Comparison of ENCODE assay signal across 8 mouse cellular contexts in the genomic region with DNA sequence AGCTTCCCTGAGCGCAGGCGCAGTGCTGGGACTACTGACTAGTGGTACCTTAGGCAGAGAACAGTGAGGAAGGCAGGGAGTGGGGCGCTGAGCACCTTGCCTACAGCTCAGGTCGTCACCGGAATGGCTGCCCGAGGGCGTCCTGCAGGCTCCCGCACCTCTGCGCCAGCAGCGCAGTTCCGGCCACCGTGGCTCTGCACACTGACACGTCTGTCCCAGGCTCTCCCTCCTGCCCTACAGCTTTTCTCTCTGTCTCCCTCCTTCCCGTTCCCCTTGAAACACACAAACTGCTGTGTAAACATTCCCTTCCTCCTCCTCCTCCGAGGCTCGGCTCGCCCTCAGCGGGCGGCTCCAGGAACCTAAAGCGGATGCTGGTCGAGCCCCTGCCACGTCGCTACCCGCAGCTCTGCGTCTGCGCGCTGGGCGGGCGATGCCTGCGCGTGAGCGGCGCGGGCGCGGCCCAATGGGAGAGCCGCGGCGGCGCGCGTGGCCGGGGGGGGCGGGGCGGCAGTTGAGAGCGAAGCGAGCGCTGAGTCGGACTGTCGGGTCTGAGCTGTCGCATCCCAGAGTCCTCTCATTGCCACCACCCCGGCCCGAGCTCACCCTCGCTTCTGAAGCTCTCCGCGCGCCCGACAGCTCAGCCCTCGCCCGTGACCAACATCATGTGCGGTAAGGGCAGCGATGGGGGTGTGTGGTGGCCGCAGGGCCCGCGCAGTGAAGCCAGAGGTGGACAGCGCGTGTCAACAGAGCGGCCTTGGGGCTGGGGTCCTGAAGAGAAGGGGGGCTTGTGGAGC. TPM values are rescaled to one million over a fixed set of nuclear protein-coding genes. Genes with fewer than 3 reads are reported as not detected.
A peak's percentile ranks its signal among the peaks of the same experiment; 100 is the strongest.
DNase-seq lines count a peak whose midpoint lies in the region; ATAC-seq and TF ChIP-seq lines count a peak whose summit lies in the region.

A gene (plus strand): TSS at position 510 of the 794 bp plus-strand sequence.

- no peaks in the 10 kb centered on the region for H3K36me3 ChIP-seq in ES-Bruce4 (ENCODE audit: control insufficient read depth, insufficient read depth, low read length, poor library complexity, severe bottlenecking)
- no peaks in the 10 kb centered on the region for H3K36me3 ChIP-seq in forebrain, embryonic 14.5 days (ENCODE audit: control insufficient read depth, insufficient read depth, low read length)
- no peaks in the 10 kb centered on the region for H3K36me3 ChIP-seq in neural tube, embryonic 15.5 days

- no peak for TF ChIP-seq EP300 in ES-Bruce4 (IDR thresholded peaks at IDR 0.05; ENCODE audit: insufficient read depth, low read depth, low read length)

- H3K4me2 ChIP-seq in forebrain, embryonic 14.5 days (ENCODE audit: low read length): peak within 1 kb of the TSS; percentile 62
- peak within 1 kb of the TSS; percentile 72 for H3K4me2 ChIP-seq in neural tube, embryonic 15.5 days

- peak within 1 kb of the TSS; percentile 55 for H3K27ac ChIP-seq in ES-Bruce4 (ENCODE audit: insufficient read depth, low read length)
- peak within 1 kb of the TSS; percentile 97 for H3K27ac ChIP-seq in forebrain, embryonic 14.5 days (ENCODE audit: low read depth, low read length)
- H3K27ac ChIP-seq in neural tube, embryonic 15.5 days (replicated peaks): peak within 1 kb of the TSS; percentile 98

- TF ChIP-seq POLR2A in ES-Bruce4 (IDR thresholded peaks at IDR 0.05; ENCODE audit: insufficient read depth, low read length): peak; percentile 80

- no peaks in the 10 kb centered on the region for H3K27me3 ChIP-seq in ES-Bruce4 (ENCODE audit: control insufficient read depth, insufficient read depth, low read length, poor library complexity, severe bottlenecking)
- H3K27me3 ChIP-seq in forebrain, embryonic 14.5 days (replicated peaks; ENCODE audit: control insufficient read depth, insufficient read depth, low read length): no peaks in the 10 kb centered on the region
- H3K27me3 ChIP-seq in neural tube, embryonic 15.5 days (replicated peaks): no peaks in the 10 kb centered on the region

- H3K9ac ChIP-seq in ES-Bruce4 (ENCODE audit: low read depth, poor library complexity, severe bottlenecking): peak within 1 kb of the TSS; percentile 64
- peak within 1 kb of the TSS; percentile 97 for H3K9ac ChIP-seq in forebrain, embryonic 14.5 days (ENCODE audit: low read length)
- peak within 1 kb of the TSS; percentile 95 for H3K9ac ChIP-seq in neural tube, embryonic 15.5 days (replicated peaks)

- under 1% methylated on average over 66 of the region's 68 CpGs for WGBS in forebrain, embryonic 14.5 days
- under 1% methylated on average over 64 of the region's 68 CpGs for WGBS in neural tube, embryonic 15.5 days

- no peaks in the 10 kb centered on the region for H3K9me3 ChIP-seq in ES-Bruce4 (replicated peaks; ENCODE audit: control insufficient read depth, insufficient read depth, low read length, poor library complexity, severe bottlenecking)
- H3K9me3 ChIP-seq in forebrain, embryonic 14.5 days (replicated peaks; ENCODE audit: control insufficient read depth, low read length): no peaks in the 10 kb centered on the region
- no peaks in the 10 kb centered on the region for H3K9me3 ChIP-seq in neural tube, embryonic 15.5 days (replicated peaks)

- TF ChIP-seq CTCF in ES-Bruce4 (IDR thresholded peaks at IDR 0.05; ENCODE audit: low read depth, low read length): no peak

- H3K4me1 ChIP-seq in ES-Bruce4 (ENCODE audit: control insufficient read depth, insufficient read depth, low read length): peaks cover 3% of the 10 kb centered on the region
- H3K4me1 ChIP-seq in forebrain, embryonic 14.5 days (ENCODE audit: control insufficient read depth, insufficient read depth, low read length): peaks cover 10% of the 10 kb centered on the region
- H3K4me1 ChIP-seq in neural tube, embryonic 15.5 days: peaks cover 22% of the 10 kb centered on the region

- ATAC-seq in cerebellum, adult (ENCODE audit: insufficient number of reproducible peaks, low FRiP score, low TSS enrichment): peak; percentile 95
- peak; percentile 97 for ATAC-seq in forebrain, embryonic 14.5 days
- peak; percentile 97 for ATAC-seq in neural tube, embryonic 15.5 days (ENCODE audit: low FRiP score)

- H3K4me3 ChIP-seq in ES-Bruce4 (ENCODE audit: low read depth, low read length): peak within 1 kb of the TSS; percentile 81
- peak within 1 kb of the TSS; percentile 92 for H3K4me3 ChIP-seq in forebrain, embryonic 14.5 days (ENCODE audit: low read depth, low read length)
- H3K4me3 ChIP-seq in neural tube, embryonic 15.5 days (replicated peaks): peak within 1 kb of the TSS; percentile 93

- DNase-seq in forebrain, embryonic 14.5 days (ENCODE audit: low spot score): peak; percentile 97
- peak; percentile 96 to 98 for DNase-seq in heart, postnatal 14 days
- peak; percentile 94 for DNase-seq in layer of hippocampus, adult 11-12 months (ENCODE audit: low spot score)
- DNase-seq in lung, adult 18-20 months: peak; percentile 96 to 97
- DNase-seq in testis, postnatal 14 days (ENCODE audit: low spot score): peak; percentile 95

- intact Hi-C loops in heart, postnatal 14 days (cut with DNase I): no loop called here

RNA-seq across cellular contexts. Expression of the gene that starts here (rescaled TPM):
- 48.1 and 54.6 TPM in 2 replicates for polyA plus RNA-seq in ES-Bruce4 (2011; ENCODE audit: insufficient read depth, insufficient read length, low read depth, missing spikeins)
- 18.2 and 21.3 TPM in 2 replicates for polyA plus RNA-seq in forebrain, embryonic 14.5 days (2014; fragmentation: Nextera tagmentation; extraction: Ambion mirVana)
- 10 to 100 TPM; 14.2 to 15.5 TPM for total RNA-seq in heart, postnatal 14 days (2021)
- 19.9 and 20.5 TPM in 2 replicates for polyA plus RNA-seq in neural tube, embryonic 15.5 days (2015; fragmentation: Nextera tagmentation; extraction: Ambion mirVana)

Comparison
In these comparisons a context has a peak if more than half of its experiments do, and no peak if none do; other contexts are left out.
1. Peak in every context shown above with its lines: DNase-seq, ATAC-seq, H3K4me3 ChIP-seq and H3K27ac ChIP-seq.